Mouse (Mus musculus) heart, embryonic 10.5 days (tissue): Measurements from ENCODE around the gene Lrrc29. TPM values are rescaled to one million over a fixed set of nuclear protein-coding genes. Genes with fewer than 3 reads are reported as not detected.

Experiments used
- DNase-seq: peaks from one replicate; pipeline ENCODE4 v3.0.0-alpha.2; 2017; ENCODE audit warnings: low spot score
- H3K27ac ChIP-seq: fragments of 300-500 bp; sonication (generic); 2 replicates; pipeline ENCODE4 v1.5.1; 2016; ENCODE audit warnings: mild to moderate bottlenecking
- H3K27me3 ChIP-seq: fragments of 300-500 bp; sonication (generic); 2 replicates; pipeline ENCODE4 v1.6.1; 2016; ENCODE audit warnings: mild to moderate bottlenecking; ENCODE audit not compliant: poor library complexity, insufficient read depth, severe bottlenecking
- H3K36me3 ChIP-seq: fragments of 300-500 bp; sonication (generic); 2 replicates; pipeline ENCODE4 v1.6.1; 2016; ENCODE audit warnings: mild to moderate bottlenecking, moderate library complexity
- H3K4me1 ChIP-seq: fragments of 300-500 bp; sonication (generic); 2 replicates; pipeline ENCODE4 v1.6.1; 2016; ENCODE audit warnings: mild to moderate bottlenecking
- H3K4me3 ChIP-seq: fragments of 300-500 bp; sonication (generic); 2 replicates; pipeline ENCODE4 v1.5.1; 2016; ENCODE audit warnings: mild to moderate bottlenecking, moderate library complexity
- H3K9me3 ChIP-seq: fragments of 300-500 bp; sonication (generic); 2 replicates; pipeline ENCODE4 v1.6.1; 2016; ENCODE audit warnings: mild to moderate bottlenecking, moderate library complexity
- WGBS: fragments of 180-500 bp; shearing (Covaris S2); methylation state at CpG from one replicate; pipeline ENCODE4 v1.1.7; 2016; 5-methylcytosine and 5-hydroxymethylcytosine counted together
- polyA plus RNA-seq: library from polyadenylated mRNA; unstranded; fragments of >200 nt; fragmentation: Nextera tagmentation; extraction: Ambion mirVana; gene quantifications from 2 replicates; pipeline ENCODE4 v1.2.1, GENCODE M21; 2016

Gene Lrrc29
- polyA plus RNA-seq = 1.5 and 1.9 TPM in 2 replicates

GRCm38 (mm10) chr8:105326141-105326672 lies at the start of gene Lrrc29, which contains the start of gene Tmem208:
Gene Lrrc29, minus strand, starts transcription at chr8:105326278.
Gene Tmem208, plus strand, starts transcription at chr8:105326354.
- H3K4me3 ChIP-seq = peak within 1 kb of the TSS; percentile 82
- under 1% methylated on average over 36 of the region's 36 CpGs for WGBS
- H3K4me1 ChIP-seq = peaks cover 25% of the 10 kb centered on the region
- H3K36me3 ChIP-seq = peaks cover 44% of the 10 kb centered on the region
- H3K27me3 ChIP-seq = no peaks in the 10 kb centered on the region
- DNase-seq = peak; percentile 99
- no peaks in the 10 kb centered on the region for H3K9me3 ChIP-seq
- H3K27ac ChIP-seq = peak within 1 kb of the TSS; percentile 92

GRCm38 (mm10) chr8:105374513-105374966 lies 48.5 kb upstream of the Lrrc29 start:
- Histone ChIP-seq H3K27ac (0 out of 2 replicates have a peak overlapping the region, but pooled peaks have one; percentile 19), H3K9me3 (no peaks in the 10 kb centered on the region), H3K4me1 (peaks cover 17% of the 10 kb centered on the region), H3K36me3 (no peaks in the 10 kb centered on the region), H3K27me3 (peaks cover 56% of the 10 kb centered on the region), H3K4me3 (peak overlapping the region; percentile 45)
- DNase-seq = no peak
- 22% methylated on average over 33 of the region's 33 CpGs for WGBS

- H3K27ac ChIP-seq = no peak within 1 kb of the TSS; the same call in 1 of the 2 replicates
- no peaks in the 10 kb centered on the region for H3K36me3 ChIP-seq
- peak within 1 kb of the TSS; percentile 45; the same call in 1 of the 2 replicates for H3K4me3 ChIP-seq
- peaks cover 24% of the 10 kb centered on the region for H3K4me1 ChIP-seq
- peaks cover 46% of the 10 kb centered on the region for H3K27me3 ChIP-seq
- H3K9me3 ChIP-seq = no peaks in the 10 kb centered on the region
- no peak for DNase-seq
- 38% methylated on average over 2 of the region's 2 CpGs for WGBS
Observed at GRCm38 (mm10) chr8:105373032-105373431, 47.0 kb upstream of the Lrrc29 start, which contains the start of gene Plekhg4. Gene Plekhg4, plus strand, starts transcription at chr8:105373274.

GRCm38 (mm10) chr8:105372473-105372872 lies 46.4 kb upstream of the Lrrc29 start:
- Histone ChIP-seq H3K9me3 (no peaks in the 10 kb centered on the region), H3K36me3 (no peaks in the 10 kb centered on the region), H3K4me1 (peaks cover 27% of the 10 kb centered on the region), H3K27ac (no peak overlapping the region), H3K4me3 (no peak overlapping the region), H3K27me3 (peaks cover 40% of the 10 kb centered on the region)
- WGBS = 77% methylated on average over 9 of the region's 9 CpGs
- DNase-seq = no peak

GRCm38 (mm10) chr8:105367107-105367506 lies 41.0 kb upstream of the Lrrc29 start:
- no peak for DNase-seq
- Histone ChIP-seq H3K27ac (no peak overlapping the region), H3K4me3 (no peak overlapping the region), H3K27me3 (no peaks in the 10 kb centered on the region), H3K4me1 (peaks cover 17% of the 10 kb centered on the region), H3K36me3 (peaks cover 6% of the 10 kb centered on the region; the same call in 1 of the 2 replicates), H3K9me3 (no peaks in the 10 kb centered on the region)
- WGBS = 66% methylated on average over 2 of the region's 2 CpGs

GRCm38 (mm10) chr8:105361751-105362702 lies 35.9 kb upstream of the Lrrc29 start:
- Histone ChIP-seq H3K27me3 (no peaks in the 10 kb centered on the region), H3K4me3 (no peak overlapping the region), H3K9me3 (no peaks in the 10 kb centered on the region), H3K4me1 (peaks cover 16% of the 10 kb centered on the region), H3K36me3 (peaks cover 9% of the 10 kb centered on the region; the same call in 1 of the 2 replicates), H3K27ac (no peak overlapping the region)
- no peak for DNase-seq
- 75% methylated on average over 12 of the region's 12 CpGs for WGBS

- Histone ChIP-seq H3K4me1 (peaks cover 28% of the 10 kb centered on the region), H3K27ac (no peak overlapping the region), H3K27me3 (no peaks in the 10 kb centered on the region), H3K36me3 (peaks cover 19% of the 10 kb centered on the region), H3K4me3 (no peak overlapping the region), H3K9me3 (no peaks in the 10 kb centered on the region)
- WGBS = 43% methylated on average over 4 of the region's 4 CpGs
- no peak for DNase-seq
Observed at GRCm38 (mm10) chr8:105359646-105360045, 33.6 kb upstream of the Lrrc29 start.

GRCm38 (mm10) chr8:105359208-105359607 lies 33.1 kb upstream of the Lrrc29 start:
- Histone ChIP-seq H3K27ac (no peak overlapping the region), H3K4me1 (peaks cover 28% of the 10 kb centered on the region), H3K27me3 (no peaks in the 10 kb centered on the region), H3K36me3 (peaks cover 19% of the 10 kb centered on the region), H3K9me3 (no peaks in the 10 kb centered on the region), H3K4me3 (no peak overlapping the region)
- 77% methylated on average over 15 of the region's 15 CpGs for WGBS
- no peak for DNase-seq

- 83% methylated on average over 14 of the region's 14 CpGs for WGBS
- Histone ChIP-seq H3K4me1 (peaks cover 28% of the 10 kb centered on the region), H3K9me3 (no peaks in the 10 kb centered on the region), H3K27me3 (no peaks in the 10 kb centered on the region), H3K36me3 (peaks cover 15% of the 10 kb centered on the region; the same call in 1 of the 2 replicates), H3K27ac (no peak overlapping the region), H3K4me3 (no peak overlapping the region)
- DNase-seq = no peak
Observed at GRCm38 (mm10) chr8:105356681-105357080, 30.6 kb upstream of the Lrrc29 start.

- WGBS = 67% methylated on average over 26 of the region's 26 CpGs
- H3K27me3 ChIP-seq = no peaks in the 10 kb centered on the region
- no peaks in the 10 kb centered on the region for H3K9me3 ChIP-seq
- H3K27ac ChIP-seq = peak overlapping the region; percentile 29; the same call in 1 of the 2 replicates
- H3K4me1 ChIP-seq = peaks cover 30% of the 10 kb centered on the region
- peaks cover 15% of the 10 kb centered on the region; the same call in 1 of the 2 replicates for H3K36me3 ChIP-seq
- DNase-seq = no peak
- 0 out of 2 replicates have a peak overlapping the region, but pooled peaks have one; percentile 20 for H3K4me3 ChIP-seq
Observed at GRCm38 (mm10) chr8:105355179-105356024, 29.3 kb upstream of the Lrrc29 start.

GRCm38 (mm10) chr8:105354549-105354948 lies 28.5 kb upstream of the Lrrc29 start:
- DNase-seq = no peak
- H3K4me3 ChIP-seq = no peak overlapping the region
- peaks cover 15% of the 10 kb centered on the region; the same call in 1 of the 2 replicates for H3K36me3 ChIP-seq
- no peaks in the 10 kb centered on the region for H3K9me3 ChIP-seq
- peaks cover 35% of the 10 kb centered on the region for H3K4me1 ChIP-seq
- WGBS = 88% methylated on average over 4 of the region's 4 CpGs
- no peaks in the 10 kb centered on the region for H3K27me3 ChIP-seq
- H3K27ac ChIP-seq = no peak overlapping the region

- no peak overlapping the region for H3K4me3 ChIP-seq
- H3K27me3 ChIP-seq = no peaks in the 10 kb centered on the region
- peaks cover 33% of the 10 kb centered on the region for H3K4me1 ChIP-seq
- no peaks in the 10 kb centered on the region for H3K9me3 ChIP-seq
- 79% methylated on average over 8 of the region's 8 CpGs for WGBS
- H3K36me3 ChIP-seq = peaks cover 15% of the 10 kb centered on the region; the same call in 1 of the 2 replicates
- no peak for DNase-seq
- no peak overlapping the region for H3K27ac ChIP-seq
Observed at GRCm38 (mm10) chr8:105353583-105354135, 27.6 kb upstream of the Lrrc29 start.
